Mouse (Mus musculus): Measurements from ENCODE around the gene Eps15l1. TPM values are rescaled to one million over a fixed set of nuclear protein-coding genes. Genes with fewer than 3 reads are reported as not detected.

Gene Eps15l1
- polyA plus RNA-seq (2012; ENCODE audit: insufficient read depth, low replicate concordance), result 5.9 and 8.1 TPM in 2 replicates

DNA sequence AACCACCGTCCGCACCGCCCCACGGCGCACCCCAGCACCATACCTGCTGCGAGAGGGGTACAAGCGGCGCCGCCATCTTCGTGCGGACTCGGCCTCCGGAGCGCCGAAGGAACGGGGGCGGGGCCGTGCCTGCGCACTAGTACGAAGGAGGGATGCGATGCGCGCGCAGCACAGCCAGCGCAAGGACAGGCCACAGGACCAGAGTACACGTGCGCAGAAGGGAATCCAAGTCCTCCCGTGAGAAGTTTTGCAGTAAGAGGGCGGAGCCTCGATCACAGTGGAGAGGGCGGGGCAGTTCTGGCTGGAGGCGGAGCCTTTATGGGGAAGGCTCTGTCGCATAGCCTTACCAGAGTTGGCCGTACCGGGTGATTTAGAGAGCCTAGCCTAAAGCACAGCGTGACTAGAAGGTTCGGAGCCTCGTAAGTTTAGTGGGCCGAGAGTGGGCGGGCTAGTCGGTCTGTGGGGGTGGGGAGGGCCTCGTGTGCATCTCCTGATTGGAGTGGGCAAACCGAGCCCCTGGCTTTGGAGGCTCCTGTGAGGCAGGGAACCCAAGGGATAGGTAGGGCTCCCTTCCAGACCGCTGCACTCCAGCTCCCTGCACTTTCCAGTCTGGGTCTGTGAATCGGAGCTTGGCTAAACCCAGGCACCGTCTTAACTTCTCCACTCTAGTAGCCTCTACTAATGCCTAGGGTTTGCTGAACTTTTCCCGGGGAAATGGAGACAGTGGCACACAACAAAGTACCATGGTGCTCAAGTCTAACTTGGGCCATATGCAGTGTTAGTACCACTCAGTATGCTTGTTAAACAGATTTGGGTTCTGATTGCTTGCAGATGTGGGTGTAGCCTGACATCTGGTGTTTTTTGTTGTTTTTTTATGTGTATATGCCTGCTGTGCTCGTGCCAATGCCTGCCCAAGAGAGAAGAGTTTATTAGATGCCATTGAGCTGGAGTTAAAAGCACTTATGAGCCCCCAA, at the start of gene Eps15l1:
Gene Eps15l1, minus strand, starts transcription at position 99 of the 974 bp plus-strand sequence.
- Histone ChIP-seq H3K36me3 (replicated peaks; ENCODE audit: low read length) (peaks cover 20% of the 10 kb centered on the region), H3K4me1 (peaks cover 66% of the 10 kb centered on the region), H3K9me3 (no peaks in the 10 kb centered on the region), H3K27me3 (replicated peaks) (no peaks in the 10 kb centered on the region), H3K4me3 (replicated peaks) (peak within 1 kb of the TSS; percentile 96)
- TF ChIP-seq GATA1 (IDR thresholded peaks at IDR 0.05; ENCODE audit: borderline replicate concordance, low read length), result no peak
- TF ChIP-seq FLI1 (IDR thresholded peaks at IDR 0.05; ENCODE audit: low read length), result no peak

DNA sequence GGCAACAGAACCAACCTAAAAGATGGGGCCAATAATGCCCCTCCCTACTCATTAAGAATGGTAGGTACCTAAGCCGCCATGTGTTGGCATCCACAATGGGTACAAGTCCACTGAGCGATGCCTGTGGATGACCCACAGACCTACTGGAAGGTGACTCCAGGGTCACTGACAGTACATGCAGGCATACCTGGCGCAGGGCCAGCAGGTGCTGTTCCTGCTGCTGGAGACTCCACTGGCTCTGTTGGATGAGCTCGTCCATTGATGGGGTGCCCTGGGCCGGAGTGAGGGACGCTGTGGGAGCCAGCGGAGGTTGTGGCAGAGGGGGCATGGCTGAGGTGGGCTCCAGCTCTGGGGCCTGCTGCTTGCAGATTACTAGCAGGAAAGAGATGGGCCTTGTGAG, 49.4 kb upstream of the Eps15l1 start:
- Histone ChIP-seq H3K27me3 (replicated peaks) (no peaks in the 10 kb centered on the region), H3K9me3 (no peaks in the 10 kb centered on the region), H3K36me3 (replicated peaks; ENCODE audit: low read length) (peaks cover 76% of the 10 kb centered on the region), H3K4me1 (peaks cover 46% of the 10 kb centered on the region), H3K4me3 (replicated peaks) (no peak overlapping the region)
- no peak for TF ChIP-seq GATA1 (IDR thresholded peaks at IDR 0.05; ENCODE audit: borderline replicate concordance, low read length)
- no peak for TF ChIP-seq FLI1 (IDR thresholded peaks at IDR 0.05; ENCODE audit: low read length)

DNA sequence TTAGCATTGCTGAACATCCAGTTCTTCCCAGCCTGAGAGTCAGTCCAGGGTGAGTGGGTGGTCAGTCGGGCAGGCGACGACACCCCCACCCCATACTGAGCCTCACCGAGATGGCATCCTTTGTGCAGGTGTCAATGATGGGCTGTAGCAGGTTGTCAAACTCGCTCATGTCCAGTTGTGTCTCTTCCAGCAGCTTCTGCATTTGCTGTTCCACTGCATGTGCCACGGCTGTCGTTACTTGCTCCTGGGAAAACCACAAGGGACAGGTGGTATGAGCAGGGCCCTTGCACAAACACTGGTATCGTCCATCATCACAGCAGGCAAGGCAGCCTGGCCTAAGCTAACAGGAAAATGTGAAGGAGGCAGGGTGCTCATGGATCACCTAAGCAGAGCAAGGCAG, 48.7 kb upstream of the Eps15l1 start:
- H3K4me1 ChIP-seq, result peaks cover 44% of the 10 kb centered on the region

DNA sequence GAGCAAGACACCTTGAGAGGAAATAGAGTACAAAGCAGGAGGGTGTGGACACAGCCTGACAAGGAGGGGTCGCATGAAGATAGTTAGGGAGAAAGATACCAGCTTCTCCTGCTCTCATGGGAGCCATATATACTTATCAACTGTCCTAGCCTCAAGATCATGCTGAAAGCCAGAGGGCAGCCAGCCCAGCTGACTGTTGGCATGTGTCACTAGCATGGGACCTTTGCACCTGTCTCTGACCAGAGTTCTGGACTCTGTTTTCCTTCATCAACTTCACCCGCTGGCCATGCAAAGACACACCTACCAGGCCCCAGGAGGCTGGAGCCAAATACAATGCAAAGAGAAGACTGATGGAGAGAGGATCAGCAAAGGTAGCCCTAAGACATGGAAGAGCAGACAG, 48.0 kb upstream of the Eps15l1 start:
- Histone ChIP-seq H3K9me3 (no peaks in the 10 kb centered on the region), H3K4me3 (replicated peaks) (no peak overlapping the region), H3K27me3 (replicated peaks) (no peaks in the 10 kb centered on the region), H3K4me1 (peaks cover 42% of the 10 kb centered on the region), H3K36me3 (replicated peaks; ENCODE audit: low read length) (peaks cover 91% of the 10 kb centered on the region)
- no peak for TF ChIP-seq FLI1 (IDR thresholded peaks at IDR 0.05; ENCODE audit: low read length)
- no peak for TF ChIP-seq GATA1 (IDR thresholded peaks at IDR 0.05; ENCODE audit: borderline replicate concordance, low read length)

More for the DNA sequence above, 48.7 kb upstream of the Eps15l1 start:
- Histone ChIP-seq H3K9me3 (no peaks in the 10 kb centered on the region), H3K36me3 (replicated peaks; ENCODE audit: low read length) (peaks cover 83% of the 10 kb centered on the region), H3K4me3 (replicated peaks) (peak overlapping the region; percentile 4), H3K27me3 (replicated peaks) (no peaks in the 10 kb centered on the region)
- TF ChIP-seq GATA1 (IDR thresholded peaks at IDR 0.05; ENCODE audit: borderline replicate concordance, low read length), result no peak
- TF ChIP-seq FLI1 (IDR thresholded peaks at IDR 0.05; ENCODE audit: low read length), result no peak

DNA sequence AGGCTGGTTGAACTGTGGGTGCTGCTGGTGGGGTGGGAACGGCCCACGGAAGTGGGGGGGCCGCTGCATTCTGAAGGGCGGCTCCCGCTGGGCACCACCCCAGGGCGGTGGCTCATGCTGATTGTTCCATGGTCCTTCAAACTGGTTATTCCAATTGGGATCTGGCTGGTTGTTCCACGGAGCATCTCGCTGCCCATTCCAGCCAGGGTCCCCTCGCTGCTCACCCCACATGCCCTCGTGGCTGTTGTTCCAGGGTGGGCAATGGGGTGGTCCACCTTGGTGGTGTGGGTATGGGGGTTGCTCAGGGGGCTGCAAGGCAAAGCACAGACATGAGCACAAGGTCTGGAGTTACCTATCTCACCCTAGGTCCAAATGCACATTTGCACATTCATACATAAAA, 43.0 kb upstream of the Eps15l1 start:
- no peaks in the 10 kb centered on the region for H3K9me3 ChIP-seq

DNA sequence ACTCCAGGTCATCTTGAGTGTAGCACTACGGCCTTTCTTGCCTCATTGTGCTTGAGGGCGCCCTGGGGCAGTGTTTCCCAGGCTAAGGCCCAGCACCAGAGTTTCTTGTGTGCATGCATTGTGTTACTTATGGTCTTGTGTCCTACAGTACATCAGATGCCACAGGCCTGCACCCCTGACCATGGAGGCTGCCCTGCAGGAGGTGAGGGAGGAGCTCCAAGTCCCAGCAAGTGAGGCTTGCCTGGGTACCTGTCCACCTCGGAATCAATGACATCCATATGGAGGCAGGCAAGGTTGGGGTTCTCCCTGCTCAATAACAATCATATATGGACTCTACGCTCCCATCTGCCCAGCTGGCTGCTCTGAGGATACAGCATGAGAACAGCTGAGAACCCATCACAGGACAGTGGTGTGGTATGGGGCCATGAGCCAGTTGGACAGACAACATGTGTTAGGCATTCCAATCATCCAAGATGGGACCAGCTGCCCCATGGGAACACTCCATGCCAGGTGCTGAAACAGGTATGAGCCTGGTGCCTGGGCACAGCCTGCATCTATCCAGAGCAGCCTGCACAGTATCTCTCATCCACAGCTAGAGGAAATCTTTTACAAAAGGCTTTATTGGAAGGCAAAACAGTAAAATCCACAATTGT, 38.7 kb upstream of the Eps15l1 start:
- peaks cover 92% of the 10 kb centered on the region for H3K36me3 ChIP-seq (replicated peaks; ENCODE audit: low read length)
- TF ChIP-seq GATA1 (IDR thresholded peaks at IDR 0.05; ENCODE audit: borderline replicate concordance, low read length) (no peak), FLI1 (IDR thresholded peaks at IDR 0.05; ENCODE audit: low read length) (no peak)

More for the DNA sequence above, 43.0 kb upstream of the Eps15l1 start:
- Histone ChIP-seq H3K4me3 (replicated peaks) (no peak overlapping the region), H3K27me3 (replicated peaks) (no peaks in the 10 kb centered on the region), H3K36me3 (replicated peaks; ENCODE audit: low read length) (peaks cover 99% of the 10 kb centered on the region), H3K4me1 (peaks cover 16% of the 10 kb centered on the region)
- TF ChIP-seq FLI1 (IDR thresholded peaks at IDR 0.05; ENCODE audit: low read length), result no peak
- no peak for TF ChIP-seq GATA1 (IDR thresholded peaks at IDR 0.05; ENCODE audit: borderline replicate concordance, low read length)

DNA sequence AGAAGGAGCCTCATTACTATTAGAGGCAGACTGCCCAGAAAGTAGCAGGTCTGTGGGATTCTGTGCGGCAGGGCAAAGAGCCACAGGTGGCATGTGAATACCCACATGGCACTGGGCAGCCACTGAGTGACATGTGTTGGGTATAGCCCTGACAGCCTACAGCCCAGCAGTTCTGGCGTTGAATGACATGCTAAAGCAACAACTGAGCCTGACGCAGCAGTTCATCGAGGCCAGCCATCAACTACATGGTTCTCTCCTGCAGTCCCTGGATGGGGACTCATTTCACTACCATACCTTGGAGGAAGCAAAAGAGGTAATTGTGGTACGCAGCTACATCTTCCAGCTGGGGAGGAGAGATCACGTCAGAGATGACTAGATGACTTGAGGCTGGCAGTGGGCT, 37.2 kb upstream of the Eps15l1 start:
- Histone ChIP-seq H3K4me3 (replicated peaks) (no peak overlapping the region), H3K9me3 (peaks cover 4% of the 10 kb centered on the region), H3K27me3 (replicated peaks) (no peaks in the 10 kb centered on the region), H3K4me1 (peaks cover 20% of the 10 kb centered on the region), H3K36me3 (replicated peaks; ENCODE audit: low read length) (peaks cover 92% of the 10 kb centered on the region)
- TF ChIP-seq FLI1 (IDR thresholded peaks at IDR 0.05; ENCODE audit: low read length), result no peak
- TF ChIP-seq GATA1 (IDR thresholded peaks at IDR 0.05; ENCODE audit: borderline replicate concordance, low read length), result no peak

More for the DNA sequence above, 38.7 kb upstream of the Eps15l1 start:
- Histone ChIP-seq H3K9me3 (no peaks in the 10 kb centered on the region), H3K27me3 (replicated peaks) (no peaks in the 10 kb centered on the region), H3K4me1 (peaks cover 20% of the 10 kb centered on the region), H3K4me3 (replicated peaks) (no peak overlapping the region)

DNA sequence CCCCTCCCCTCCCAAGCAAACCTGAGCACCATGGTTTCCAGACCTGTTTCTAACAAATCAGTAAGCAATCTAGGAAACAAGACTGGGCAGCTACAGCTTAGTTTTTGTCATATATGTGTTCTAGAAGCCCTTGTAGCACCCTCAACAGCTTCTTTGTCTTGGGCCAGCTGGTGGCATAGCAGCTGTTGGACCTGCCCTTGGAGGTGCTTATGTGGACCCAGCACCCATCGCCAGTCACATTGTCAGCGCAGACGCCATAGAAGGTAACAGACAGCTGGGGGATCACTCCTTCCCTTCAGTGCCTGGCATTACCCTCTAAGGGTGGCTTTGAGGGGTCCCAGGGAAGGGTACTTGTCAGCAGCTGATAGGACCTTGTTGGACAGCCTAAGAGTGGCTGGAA, 36.5 kb upstream of the Eps15l1 start:
- Histone ChIP-seq H3K4me3 (replicated peaks) (no peak overlapping the region), H3K27me3 (replicated peaks) (no peaks in the 10 kb centered on the region), H3K36me3 (replicated peaks; ENCODE audit: low read length) (peaks cover 92% of the 10 kb centered on the region), H3K4me1 (peaks cover 16% of the 10 kb centered on the region), H3K9me3 (peaks cover 4% of the 10 kb centered on the region)
- TF ChIP-seq FLI1 (IDR thresholded peaks at IDR 0.05; ENCODE audit: low read length), result no peak
- no peak for TF ChIP-seq GATA1 (IDR thresholded peaks at IDR 0.05; ENCODE audit: borderline replicate concordance, low read length)

DNA sequence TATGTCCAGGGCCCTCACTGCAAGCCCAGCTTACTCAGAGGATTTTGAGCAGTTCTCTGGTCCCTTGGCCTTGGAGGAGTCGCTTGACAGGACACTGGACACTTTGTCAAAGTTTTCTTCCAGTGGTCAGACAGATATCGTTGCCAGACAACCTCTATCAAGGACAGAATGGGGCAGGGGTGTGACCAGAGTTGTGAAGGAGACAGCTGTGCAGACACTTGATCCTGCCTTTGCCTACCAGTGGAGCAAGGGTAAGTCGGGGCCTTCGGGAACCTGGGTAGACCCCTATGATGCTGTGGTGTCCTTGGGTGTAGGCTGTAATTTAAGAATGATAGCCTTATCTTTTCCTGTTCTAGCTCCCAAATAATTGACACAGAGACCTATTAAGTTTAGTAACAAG, 34.1 kb upstream of the Eps15l1 start:
- TF ChIP-seq GATA1 (IDR thresholded peaks at IDR 0.05; ENCODE audit: borderline replicate concordance, low read length), result no peak
- TF ChIP-seq FLI1 (IDR thresholded peaks at IDR 0.05; ENCODE audit: low read length), result no peak
- H3K4me1 ChIP-seq, result peaks cover 6% of the 10 kb centered on the region; the same call in 1 of the 2 replicates
- peaks cover 89% of the 10 kb centered on the region for H3K36me3 ChIP-seq (replicated peaks; ENCODE audit: low read length)
- no peaks in the 10 kb centered on the region for H3K27me3 ChIP-seq (replicated peaks)
- H3K9me3 ChIP-seq, result peaks cover 4% of the 10 kb centered on the region
- no peak overlapping the region for H3K4me3 ChIP-seq (replicated peaks)

All from megakaryocyte, embryonic 14.5 days (primary cell).